Mouse (Mus musculus) G1E-ER4 (cell line): Measurements from ENCODE around the gene Srp54c. TPM values are rescaled to one million over a fixed set of nuclear protein-coding genes. Genes with fewer than 3 reads are reported as not detected.
"Not testable (repeated sequence)": the region's sequence is repeated elsewhere in the genome, so short reads cannot be mapped to it uniquely, and the experiment has no call there.

Experiments
- GATA1 ChIP-seq: IDR thresholded peaks from one replicate; pipeline ENCODE4 v1.8.0; 2012; ENCODE audit warnings: low read length, inconsistent platforms
- polyA plus RNA-seq: library from polyadenylated mRNA; stranded (reverse); fragments of >175 nt; gene quantifications from 2 replicates; pipeline ENCODE4 v1.2.3, GENCODE M21; 2012

Srp54c gene
- 0.48 and 0.64 TPM in 2 replicates for polyA plus RNA-seq

- not testable (repeated sequence) for TF ChIP-seq GATA1
These were observed at the start of gene Srp54c for GRCm38 (mm10) chr12:55229626-55230519. TSS of gene Srp54c (plus strand) at chr12:55230168.

- TF ChIP-seq GATA1, result not testable (repeated sequence)
These were observed 30.7 kb upstream of the Srp54c start, which contains the start of gene 1700047I17Rik2 for GRCm38 (mm10) chr12:55199306-55199705. TSS of gene 1700047I17Rik2 (plus strand) at chr12:55199592.

DNA sequence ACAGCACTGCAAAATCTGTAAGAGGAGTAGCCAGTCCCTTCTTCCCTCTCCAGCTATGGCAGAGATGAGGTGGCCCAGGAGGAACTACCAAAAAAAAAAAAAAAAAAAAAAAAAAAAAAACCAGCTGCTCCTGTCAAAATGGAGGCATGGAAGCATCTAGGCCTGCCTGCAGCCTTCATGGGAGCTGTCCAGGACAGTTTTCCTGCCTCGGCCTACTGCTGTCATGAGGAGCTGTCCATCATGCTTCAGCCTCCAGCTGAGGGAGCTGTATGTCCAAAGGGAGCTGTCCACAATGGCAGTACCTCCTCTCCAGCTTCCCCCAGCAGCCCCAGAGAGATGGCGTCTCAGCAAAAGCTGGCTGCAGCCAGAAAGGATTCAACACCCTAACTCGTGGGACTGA, 42.3 kb downstream of the Srp54c start:
- TF ChIP-seq GATA1, result no peak

GRCm38 (mm10) chr12:55298112-55298511, 68.1 kb downstream of the Srp54c start:
- TF ChIP-seq GATA1, result no peak

DNA sequence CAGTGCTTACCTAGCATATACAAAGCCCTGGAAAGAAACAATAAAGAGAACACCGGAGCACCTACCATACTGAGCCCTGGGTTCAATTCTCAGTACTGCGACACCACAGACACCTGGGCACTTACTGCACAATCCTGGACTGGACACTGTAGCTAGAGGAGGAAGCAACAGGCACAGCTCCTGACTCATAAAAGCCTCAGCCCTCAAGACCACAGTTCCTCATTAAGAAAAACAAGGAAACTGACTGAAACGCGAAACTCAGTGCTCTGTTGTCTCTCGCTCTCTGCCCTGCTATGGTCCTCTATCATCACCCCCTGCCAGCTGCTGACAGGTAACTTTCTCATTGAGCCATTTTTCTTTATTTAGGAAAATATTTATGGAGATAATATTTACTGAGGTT, 69.4 kb downstream of the Srp54c start, which contains the start of gene 1110008L16Rik:
Gene 1110008L16Rik (plus strand): TSS at position 242 of the 400 bp plus-strand sequence.
- TF ChIP-seq GATA1, result no peak

- no peak for TF ChIP-seq GATA1
These were observed 70.9 kb downstream of the Srp54c start for GRCm38 (mm10) chr12:55300820-55301351.

- no peak for TF ChIP-seq GATA1
These were observed 71.7 kb downstream of the Srp54c start for GRCm38 (mm10) chr12:55301472-55302300.

- TF ChIP-seq GATA1, result no peak
These were observed 72.8 kb downstream of the Srp54c start, which contains the start of gene Ppp2r3c for GRCm38 (mm10) chr12:55302485-55303441. TSS of gene Ppp2r3c (minus strand) at chr12:55302998.

DNA sequence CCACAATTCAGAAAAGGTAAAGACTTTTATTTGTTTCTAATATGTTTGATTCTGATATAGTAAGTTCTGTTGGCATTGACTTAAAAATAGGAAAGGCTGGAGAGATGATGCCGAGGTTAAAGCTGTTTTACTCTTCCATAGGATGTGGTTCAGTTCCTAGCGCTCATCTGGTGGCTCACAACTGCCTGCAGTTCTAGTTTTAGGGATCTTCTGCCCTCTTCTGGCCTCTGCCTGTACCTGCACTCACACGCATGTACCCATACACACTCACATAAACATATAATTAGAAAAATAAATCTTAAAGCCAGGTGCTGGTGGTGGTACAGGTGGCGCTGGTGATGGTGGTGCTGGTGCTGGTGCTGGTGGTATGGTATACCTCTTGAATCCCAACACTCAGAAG, 76.4 kb downstream of the Srp54c start:
- no peak for TF ChIP-seq GATA1

DNA sequence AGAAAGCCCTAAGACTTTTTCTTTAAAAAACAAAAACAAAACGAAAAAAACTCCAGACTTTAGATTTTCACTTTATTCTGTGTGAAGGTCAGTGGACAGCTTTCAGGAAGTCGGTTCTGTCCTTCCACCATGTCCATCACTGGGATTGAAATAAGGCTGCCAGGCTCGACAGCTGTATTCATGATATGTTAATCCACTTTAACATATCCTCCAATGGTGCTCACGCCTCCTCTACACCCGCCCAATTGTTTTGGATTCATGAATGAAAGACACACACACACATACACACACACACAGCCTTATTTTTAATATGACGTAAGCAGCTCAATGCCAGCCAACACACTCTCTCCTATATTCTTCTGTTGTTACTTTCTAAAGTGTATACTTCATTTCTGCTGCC, 77.6 kb downstream of the Srp54c start:
- TF ChIP-seq GATA1, result no peak

- TF ChIP-seq GATA1, result no peak
These were observed 78.8 kb downstream of the Srp54c start for GRCm38 (mm10) chr12:55308731-55309130.

DNA sequence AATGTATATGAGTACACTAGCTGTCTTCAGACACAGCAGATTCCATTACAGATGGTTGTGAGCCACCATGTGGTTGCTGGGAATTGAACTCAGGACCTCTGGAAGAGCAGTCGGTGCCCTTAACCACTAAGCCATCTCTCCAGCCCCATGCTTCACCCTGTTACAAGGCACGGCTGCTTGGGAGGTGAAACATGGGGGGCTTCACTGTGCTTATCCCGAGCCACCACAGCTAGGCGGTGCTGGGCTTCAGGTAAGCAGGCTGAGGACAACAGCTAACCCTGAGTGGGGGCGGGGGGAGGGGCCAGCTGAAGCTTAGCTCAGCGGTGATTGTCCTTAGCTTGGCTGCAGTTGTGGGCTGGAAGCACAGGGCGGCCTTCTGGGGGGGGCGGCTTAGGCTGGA, 79.5 kb downstream of the Srp54c start:
- no peak for TF ChIP-seq GATA1

- no peak for TF ChIP-seq GATA1
These were observed 81.9 kb downstream of the Srp54c start for GRCm38 (mm10) chr12:55311841-55312240.

Other genes with a start within 250 kb of the Srp54c start
- gene Gm20403, start 243.6 kb upstream of the Srp54c start, polyA plus RNA-seq, result 0.99 TPM in 1 of 2 replicates, not detected in the other
- 26.2 and 31.0 TPM in 2 replicates for gene Baz1a, start 215.8 kb upstream of the Srp54c start, polyA plus RNA-seq
- gene 2700097O09Rik, start 150.1 kb upstream of the Srp54c start, polyA plus RNA-seq, result 0.54 and 0.69 TPM in 2 replicates
- gene Srp54a, start 149.9 kb upstream of the Srp54c start, polyA plus RNA-seq, result 32.2 and 38.7 TPM in 2 replicates
- 8.3 and 12.5 TPM in 2 replicates for gene Fam177a, start 105.7 kb upstream of the Srp54c start, polyA plus RNA-seq
- gene Srp54b, start 75.1 kb upstream of the Srp54c start, polyA plus RNA-seq, result 63.1 and 101 TPM in 2 replicates
- not detected in 2 replicates for gene 1700047I17Rik2, start 30.6 kb upstream of the Srp54c start, polyA plus RNA-seq
- 1.0 and 1.5 TPM in 2 replicates for gene 1110008L16Rik, start 69.4 kb downstream of the Srp54c start, polyA plus RNA-seq
- 0.78 and 0.85 TPM in 2 replicates for gene Ppp2r3c, start 72.8 kb downstream of the Srp54c start, polyA plus RNA-seq
- 12.2 and 18.9 TPM in 2 replicates for gene Psma6, start 154.1 kb downstream of the Srp54c start, polyA plus RNA-seq